Mouse (Mus musculus): ENCODE results near the gene Sectm1b. TPM values are rescaled to one million over a fixed set of nuclear protein-coding genes. Genes with fewer than 3 reads are reported as not detected.
A peak's percentile ranks its signal among the peaks of the same experiment; 100 is the strongest.

Sectm1b gene
- total RNA-seq, 1 experiment from 2014 or later: not detected

DNA sequence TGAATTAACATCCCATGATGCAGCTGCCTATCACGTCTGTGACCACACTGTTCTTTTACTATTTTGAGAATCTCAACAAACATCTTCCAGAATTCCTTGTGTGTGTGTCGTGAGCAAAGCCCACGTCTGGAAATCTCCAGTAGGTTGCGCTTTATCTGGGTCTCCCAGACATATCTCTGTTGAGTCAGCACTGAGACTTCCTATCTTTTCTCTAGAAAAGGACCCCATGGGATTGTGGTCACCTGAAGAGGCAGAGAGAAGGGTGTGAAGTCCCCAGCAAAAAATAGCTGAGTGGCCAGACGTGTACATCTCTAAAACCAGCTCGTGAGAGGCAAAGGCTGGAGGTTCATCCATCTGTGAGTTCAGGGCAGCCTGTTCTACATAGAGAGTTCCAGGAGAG lies 39.2 kb downstream of the Sectm1b start:
- DNase-seq: no peak

DNA sequence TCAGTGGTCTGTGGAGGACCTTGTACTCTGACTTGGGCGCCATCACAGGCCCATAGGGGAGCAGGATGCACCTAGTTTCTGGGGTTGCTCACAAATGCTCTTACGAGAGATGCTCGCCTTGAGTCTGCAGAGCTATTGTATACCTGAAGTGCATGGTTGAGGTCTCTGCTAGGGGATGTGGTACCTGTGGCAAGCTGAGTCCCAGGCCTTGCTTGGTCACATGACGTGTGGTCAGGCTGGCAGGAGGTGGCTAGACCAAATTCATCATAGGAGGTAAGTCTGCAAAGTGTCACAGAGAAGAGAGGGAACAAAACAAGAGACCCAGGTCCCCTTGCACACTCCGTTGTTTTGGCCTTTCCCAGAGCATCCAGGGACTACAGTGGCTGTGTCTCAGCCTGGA lies 43.9 kb downstream of the Sectm1b start:
- no peak for DNase-seq

DNA sequence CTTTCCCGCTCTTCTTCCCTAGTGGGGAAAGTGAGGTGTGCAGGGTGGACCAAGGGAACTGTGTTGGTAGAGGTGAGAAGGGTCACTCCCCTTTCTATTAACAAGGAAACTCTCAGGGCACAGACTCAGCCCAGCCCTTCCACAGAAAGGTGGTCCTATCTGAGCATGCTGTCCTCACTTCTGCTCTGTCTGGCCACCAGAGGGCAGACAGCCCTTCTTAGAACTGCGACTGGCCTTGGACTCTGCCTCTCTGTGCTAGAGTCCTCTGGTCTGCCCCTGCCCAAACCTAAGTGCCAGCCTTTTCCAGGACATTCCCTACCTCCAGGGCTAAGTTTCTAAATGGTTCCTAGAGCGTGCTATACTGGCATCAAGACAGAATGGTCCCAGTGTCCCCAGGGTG lies 45.7 kb downstream of the Sectm1b start:
- peak; percentile 69 for DNase-seq

DNA sequence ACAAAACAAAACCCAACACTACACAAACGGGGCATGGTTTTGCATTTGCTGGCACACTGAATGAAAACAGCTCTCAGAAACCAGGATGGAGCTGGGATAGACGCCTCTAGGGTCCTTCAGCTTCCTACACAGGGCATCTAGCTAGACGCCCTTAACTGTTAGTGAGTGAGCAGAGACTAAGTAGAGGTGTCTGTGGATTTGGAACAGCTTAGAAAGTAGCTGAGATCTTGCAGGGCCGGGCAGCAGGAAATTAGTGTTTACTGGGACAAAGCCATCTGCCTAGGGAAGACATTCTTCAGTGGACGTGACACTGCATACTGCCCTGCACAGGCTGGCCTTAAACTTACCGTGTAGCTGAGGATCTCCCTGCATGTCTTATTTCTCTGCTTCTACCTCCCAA lies 47.9 kb downstream of the Sectm1b start:
- DNase-seq: no peak

DNA sequence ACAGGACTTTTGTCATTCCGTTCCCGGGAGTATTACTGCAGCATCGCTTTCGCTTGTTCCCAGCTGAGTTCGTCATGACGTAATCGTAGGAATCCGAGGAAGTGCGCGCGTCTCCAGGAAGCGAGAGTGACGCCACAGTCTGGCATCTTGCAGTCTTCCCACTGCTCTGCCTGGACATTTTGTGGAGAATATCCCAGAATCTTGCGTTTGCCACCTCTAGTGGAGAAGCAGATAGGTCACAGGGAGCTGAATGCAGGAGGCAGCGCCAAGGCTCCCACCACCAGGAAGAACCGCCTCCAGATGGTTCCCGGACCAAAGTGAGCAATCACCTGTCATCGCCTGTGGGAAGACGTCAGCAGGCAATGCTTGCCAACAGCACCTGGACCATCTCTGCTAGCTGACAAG lies 48.5 kb downstream of the Sectm1b start:
- no peak for DNase-seq

DNA sequence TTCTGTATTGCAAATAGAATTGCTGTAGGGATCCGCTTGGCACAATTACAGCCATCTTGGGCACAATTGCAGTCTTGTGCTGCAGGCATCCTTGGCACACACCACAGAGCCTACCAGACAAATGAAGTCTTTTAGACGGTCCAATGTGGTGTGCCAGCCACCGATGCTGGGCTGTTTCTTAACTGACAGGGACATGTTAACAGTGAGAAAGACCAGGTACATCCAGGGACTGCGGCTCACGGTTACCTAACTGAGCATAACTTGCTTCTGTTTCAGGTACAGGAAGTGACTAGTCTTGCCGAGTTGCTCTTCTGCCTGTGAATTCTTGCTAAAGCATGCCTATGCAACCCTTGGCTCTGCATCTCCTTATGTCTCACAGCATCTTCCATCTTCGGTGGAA lies 49.7 kb downstream of the Sectm1b start:
- no peak for DNase-seq

DNA sequence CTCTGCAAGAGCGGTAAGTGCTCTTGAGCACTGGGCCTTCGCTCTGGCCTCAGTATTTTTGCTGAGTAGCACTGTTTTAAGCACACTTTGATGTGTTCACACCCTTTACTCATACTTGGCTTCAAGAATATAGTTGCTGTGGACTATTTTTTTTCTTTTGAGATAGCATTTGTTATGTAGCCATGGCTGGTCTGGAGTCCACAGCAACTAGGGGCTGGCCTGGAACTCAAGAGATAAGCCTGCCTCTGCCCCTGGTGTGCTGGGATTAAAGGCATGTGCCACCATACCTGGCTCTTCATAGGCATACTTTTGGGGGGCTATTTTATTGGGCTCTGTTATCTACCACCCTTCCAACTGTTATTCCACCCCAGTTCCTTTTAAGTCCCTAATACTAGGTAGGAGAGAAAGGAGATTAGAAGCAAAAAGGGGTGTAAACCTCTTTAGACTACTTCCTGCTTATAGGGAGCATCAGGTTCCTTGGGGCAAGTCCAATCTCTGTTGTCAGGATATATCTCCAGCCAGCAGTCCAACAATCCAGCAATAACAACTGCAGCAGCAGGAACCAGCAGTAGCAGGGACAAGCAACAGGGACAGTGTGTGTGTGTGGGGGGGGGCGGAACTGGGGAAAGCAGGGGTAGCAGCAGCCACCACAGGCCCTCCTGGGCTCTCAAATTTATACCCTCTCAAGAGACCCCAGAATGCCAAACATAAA lies 53.2 kb downstream of the Sectm1b start:
- no peak for DNase-seq

DNA sequence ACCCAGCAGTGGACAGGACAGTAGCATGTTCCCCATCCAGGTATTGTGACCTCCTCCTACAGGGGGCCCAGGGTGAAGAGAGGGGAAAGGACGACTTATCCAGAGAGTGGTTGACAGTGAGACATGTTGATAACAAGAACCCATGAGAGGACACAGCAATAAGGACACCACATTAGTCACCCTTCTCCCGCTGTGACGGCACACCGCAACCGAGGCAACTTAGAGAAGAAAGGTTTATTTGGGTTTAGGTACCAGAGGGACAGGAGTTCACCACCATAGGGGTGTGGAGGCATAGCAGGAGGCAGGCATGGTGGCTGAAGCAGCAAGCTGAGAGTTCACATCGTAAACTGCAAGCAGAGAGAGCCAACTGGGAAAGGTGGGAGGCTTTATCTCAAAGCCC lies 57.2 kb downstream of the Sectm1b start:
- no peak for DNase-seq

DNA sequence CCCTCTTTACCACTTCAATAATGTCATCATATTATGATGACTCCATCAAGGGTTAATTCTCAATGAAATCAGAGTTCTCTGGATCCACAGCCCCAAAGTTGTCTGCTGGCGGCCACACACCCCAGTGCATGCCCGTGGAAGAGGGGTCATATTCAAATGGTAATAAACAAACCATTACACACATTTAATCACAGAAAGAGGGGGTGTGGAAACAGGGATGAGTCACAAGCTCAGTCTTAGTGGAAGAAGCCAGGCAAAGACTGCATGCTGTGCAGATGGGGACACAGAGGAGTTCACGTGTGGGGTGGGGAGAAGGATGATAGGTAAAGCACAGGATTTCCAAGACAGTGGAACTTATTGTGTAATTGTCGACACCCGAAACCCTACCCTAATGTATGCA lies 59.1 kb downstream of the Sectm1b start:
- no peak for DNase-seq

Other genes with a start within 250 kb of the Sectm1b start
- 1,301 and 1,518 TPM in 2 replicates for gene Fasn, start 239.0 kb downstream of the Sectm1b start, total RNA-seq (2021)
- 12.1 and 13.3 TPM in 2 replicates for gene Ccdc57, start 130.7 kb downstream of the Sectm1b start, total RNA-seq (2021)
- gene Slc16a3, start 115.1 kb downstream of the Sectm1b start, total RNA-seq (2021): 0.38 and 0.85 TPM in 2 replicates
- gene Csnk1d, start 72.2 kb downstream of the Sectm1b start, total RNA-seq (2021): 117 and 144 TPM in 2 replicates
- gene Cd7, start 24.2 kb downstream of the Sectm1b start, total RNA-seq (2021): not detected in 2 replicates
- not detected in 2 replicates for gene Sectm1a, start 17.7 kb upstream of the Sectm1b start, total RNA-seq (2021)
- not detected in 2 replicates for gene Tex19.2, start 55.1 kb upstream of the Sectm1b start, total RNA-seq (2021)
- not detected in 2 replicates for gene Tex19.1, start 82.6 kb upstream of the Sectm1b start, total RNA-seq (2021)
- not detected in 2 replicates for gene Uts2r, start 96.7 kb upstream of the Sectm1b start, total RNA-seq (2021)
- gene Hexdc, start 140.9 kb upstream of the Sectm1b start, total RNA-seq (2021): 9.2 and 17.1 TPM in 2 replicates
- 25.0 and 26.2 TPM in 2 replicates for gene Ogfod3, start 141.1 kb upstream of the Sectm1b start, total RNA-seq (2021)
- 21.1 and 24.8 TPM in 2 replicates for gene Cybc1, start 165.8 kb upstream of the Sectm1b start, total RNA-seq (2021)
- 23.4 and 33.1 TPM in 2 replicates for gene Narf, start 173.7 kb upstream of the Sectm1b start, total RNA-seq (2021)
- 38.7 and 51.6 TPM in 2 replicates for gene Foxk2, start 196.4 kb upstream of the Sectm1b start, total RNA-seq (2021)